Mouse (Mus musculus) bone marrow macrophage, adult 2 months (primary cell): Measurements from ENCODE around the gene Cycs.

Source experiments
- CTCF ChIP-seq: IDR thresholded peaks from 2 replicates; pipeline ENCODE4 v1.5.1; 2012; ENCODE audit warnings: low read depth, mild to moderate bottlenecking, low read length, moderate library complexity
- POLR2A ChIP-seq: IDR thresholded peaks from 2 replicates; pipeline ENCODE4 v1.6.1; 2012; ENCODE audit warnings: mild to moderate bottlenecking, low read depth, low read length, borderline replicate concordance

DNA sequence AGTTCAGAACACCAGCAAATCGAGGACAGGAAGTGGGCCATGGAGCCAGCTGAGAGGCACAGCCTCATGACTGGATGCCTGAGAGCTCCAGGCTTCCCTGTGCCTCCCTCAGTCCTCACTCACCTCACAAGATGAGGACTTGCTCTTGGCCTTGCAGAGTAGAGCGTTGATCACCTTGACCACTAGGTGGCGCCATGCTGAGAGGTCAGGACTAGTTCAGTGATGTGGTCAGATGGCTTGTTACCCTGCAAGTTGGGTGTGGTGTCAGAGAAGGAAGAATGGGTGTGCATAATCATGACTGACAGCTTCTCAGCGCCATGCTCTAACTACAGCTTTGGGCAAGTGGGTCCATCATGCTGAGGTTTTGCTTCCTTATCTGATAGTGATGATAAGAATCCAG is 35.3 kb upstream of the Cycs start:
- TF ChIP-seq CTCF (peak; percentile 95), POLR2A (no peak)
